In genomic region chr7:84168355-84168754, GRCm38 (mm10) we compare ENCODE assay signal across 26 mouse cellular contexts.
"Had no signal": no experiment of that assay in that cellular context is flagged by ENCODE, and none has a peak within 500 bp of the region (broad histone marks: within the 10 kb centered on the region; RNA-seq: fewer than 3 reads in every experiment).

No protein-coding gene starts in this region.

- H3K9ac ChIP-seq: embryonic facial prominence, embryonic 12.5 days; embryonic facial prominence, embryonic 13.5 days; embryonic facial prominence, embryonic 15.5 days; forebrain, embryonic 12.5 days; forebrain, embryonic 13.5 days; forebrain, embryonic 15.5 days; forebrain, postnatal 0 days had no signal

- H3K4me1 ChIP-seq: embryonic facial prominence, embryonic 12.5 days; embryonic facial prominence, embryonic 13.5 days; forebrain, embryonic 12.5 days; forebrain, embryonic 13.5 days; forebrain, embryonic 15.5 days had no signal

- DNase-seq: cerebellum, adult 9-10 months; cerebellum, adult 9-11 months; cerebellum, postnatal 10 days; cerebellum, postnatal 14 days; cerebellum, postnatal 25 days; cerebellum, postnatal 36 days; embryo, embryonic 11 days; forebrain, postnatal 0 days; gastrocnemius, adult 2 months; gastrocnemius, postnatal 10 days; gastrocnemius, postnatal 14 days; gastrocnemius, postnatal 25 days; gastrocnemius, postnatal 36 days; heart, adult 18-20 months; heart, adult 2 months had no signal

- H3K36me3 ChIP-seq: embryonic facial prominence, embryonic 10.5 days; embryonic facial prominence, embryonic 12.5 days; embryonic facial prominence, embryonic 13.5 days; embryonic facial prominence, embryonic 15.5 days; forebrain, embryonic 12.5 days; forebrain, embryonic 15.5 days; heart, embryonic 10.5 days had no signal

- H3K4me3 ChIP-seq: embryonic facial prominence, embryonic 10.5 days; embryonic facial prominence, embryonic 12.5 days; embryonic facial prominence, embryonic 13.5 days; embryonic facial prominence, embryonic 15.5 days; erythroblast, embryonic 14.5 days; forebrain, embryonic 12.5 days; forebrain, embryonic 13.5 days; forebrain, embryonic 15.5 days; gastrocnemius, adult 2 months; heart, adult 2 months; heart, embryonic 10.5 days had no signal

- H3K9me3 ChIP-seq: embryonic facial prominence, embryonic 10.5 days; embryonic facial prominence, embryonic 12.5 days; embryonic facial prominence, embryonic 13.5 days; embryonic facial prominence, embryonic 15.5 days; forebrain, embryonic 12.5 days; forebrain, embryonic 13.5 days; forebrain, embryonic 15.5 days; heart, embryonic 10.5 days had no signal

- H3K27ac ChIP-seq: embryonic facial prominence, embryonic 10.5 days; embryonic facial prominence, embryonic 12.5 days; embryonic facial prominence, embryonic 13.5 days; embryonic facial prominence, embryonic 15.5 days; forebrain, embryonic 12.5 days; forebrain, embryonic 13.5 days; forebrain, embryonic 15.5 days; gastrocnemius, adult 2 months; heart, adult 2 months; heart, embryonic 10.5 days had no signal

- H3K27me3 ChIP-seq: embryonic facial prominence, embryonic 12.5 days; embryonic facial prominence, embryonic 13.5 days; embryonic facial prominence, embryonic 15.5 days; forebrain, embryonic 12.5 days; forebrain, embryonic 13.5 days; forebrain, embryonic 15.5 days had no signal

- ATAC-seq: forebrain, embryonic 13.5 days; forebrain, embryonic 14.5 days; forebrain, embryonic 15.5 days; forebrain, embryonic 16.5 days; forebrain, postnatal 0 days had no signal

- H3K4me2 ChIP-seq: embryonic facial prominence, embryonic 12.5 days; embryonic facial prominence, embryonic 13.5 days; embryonic facial prominence, embryonic 15.5 days; forebrain, embryonic 12.5 days; forebrain, embryonic 13.5 days; forebrain, embryonic 15.5 days had no signal
